Mouse (Mus musculus): Measurements from ENCODE around the gene Glis1.

GRCm38 (mm10) chr4:107568881-107569443 lies 134.6 kb downstream of the Glis1 start:
- no peak for TF ChIP-seq CTCF (IDR thresholded peaks at IDR 0.05; ENCODE audit: control insufficient read depth, insufficient read depth, insufficient read length)
- no peak for TF ChIP-seq MYOG (IDR thresholded peaks at IDR 0.05; ENCODE audit: control insufficient read depth, extremely low read depth, insufficient read length)
- TF ChIP-seq MAX (IDR thresholded peaks at IDR 0.05) = no peak
- TF ChIP-seq CEBPB (IDR thresholded peaks at IDR 0.05; ENCODE audit: low read depth) = no peak
- TF ChIP-seq USF1 (IDR thresholded peaks at IDR 0.05; ENCODE audit: low read depth) = no peak
